Comparison of ENCODE assay signal across 1 mouse cellular context in the genomic region with DNA sequence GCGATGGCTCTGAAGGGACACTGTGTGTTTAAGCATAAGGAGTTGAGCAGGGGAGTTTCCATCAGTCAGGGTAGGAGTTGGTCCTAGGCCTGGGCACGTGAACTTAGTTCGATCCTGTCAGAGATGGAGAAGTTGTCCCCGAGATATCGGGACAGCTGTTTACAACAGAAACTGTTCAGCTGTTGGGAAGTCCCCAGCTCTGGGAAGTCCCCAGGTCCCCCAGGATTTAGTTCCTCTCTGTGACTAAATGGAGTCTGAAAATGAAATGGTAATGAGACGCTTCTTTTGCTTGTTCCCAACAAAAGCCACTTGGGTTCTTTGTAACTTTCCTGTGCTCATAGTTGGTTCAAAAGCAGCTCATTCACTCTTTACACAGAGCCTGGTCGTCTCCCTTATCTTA.
A peak's percentile ranks its signal among the peaks of the same experiment; 100 is the strongest.
TF ChIP-seq lines count a peak whose summit lies in the region.

No protein-coding gene starts in this region.

TF ChIP-seq in myocyte, 11 proteins besides CTCF, POLR2A, EP300 and RAD21:
- TF ChIP-seq MYOG (IDR thresholded peaks at IDR 0.05; ENCODE audit: control insufficient read depth in 1 of 3, insufficient read depth in 1 of 3, insufficient read length in 2 of 3, low read depth in 2 of 3) (peak in 1 of 3 experiments; percentile 47), CEBPB (IDR thresholded peaks at IDR 0.05; ENCODE audit: insufficient read depth, poor library complexity, severe bottlenecking) (no peak), POLR2AphosphoS2 (IDR thresholded peaks at IDR 0.05; ENCODE audit: insufficient read length, low read depth) (no peak), TCF12 (IDR thresholded peaks at IDR 0.05; ENCODE audit: insufficient read depth, poor library complexity, severe bottlenecking) (peak; percentile 9), SRF (IDR thresholded peaks at IDR 0.05; ENCODE audit: control insufficient read depth, insufficient read length, low read depth) (no peak), MYOD1 (IDR thresholded peaks at IDR 0.05; ENCODE audit: control insufficient read depth in 1 of 3, insufficient read length in 2 of 3, low read depth in 2 of 3) (peak in 2 of 3 experiments; percentile 19 to 54), USF1 (IDR thresholded peaks at IDR 0.05; ENCODE audit: low read depth) (no peak), REST (IDR thresholded peaks at IDR 0.05; ENCODE audit: insufficient read depth, insufficient read length) (no peak), MAX (IDR thresholded peaks at IDR 0.05; ENCODE audit: low read depth) (no peak), E2F4 (IDR thresholded peaks at IDR 0.05; ENCODE audit: insufficient read depth) (no peak)
